Mouse (Mus musculus) kidney, postnatal 14 days (tissue): ENCODE results near the gene Cyb5b.
"Not testable (repeated sequence)": the region's sequence is repeated elsewhere in the genome, so short reads cannot be mapped to it uniquely, and the experiment has no call there.

Source experiments
- DNase-seq: peaks from one replicate; pipeline ENCODE4 v3.0.0; 2022; ENCODE audit warnings: mixed read lengths

Gene Cyb5b

GRCm38 (mm10) chr8:107150404-107151157 lies at the start of gene Cyb5b:
TSS of gene Cyb5b (plus strand) at chr8:107150640.
- DNase-seq, result peak; percentile 96

DNA sequence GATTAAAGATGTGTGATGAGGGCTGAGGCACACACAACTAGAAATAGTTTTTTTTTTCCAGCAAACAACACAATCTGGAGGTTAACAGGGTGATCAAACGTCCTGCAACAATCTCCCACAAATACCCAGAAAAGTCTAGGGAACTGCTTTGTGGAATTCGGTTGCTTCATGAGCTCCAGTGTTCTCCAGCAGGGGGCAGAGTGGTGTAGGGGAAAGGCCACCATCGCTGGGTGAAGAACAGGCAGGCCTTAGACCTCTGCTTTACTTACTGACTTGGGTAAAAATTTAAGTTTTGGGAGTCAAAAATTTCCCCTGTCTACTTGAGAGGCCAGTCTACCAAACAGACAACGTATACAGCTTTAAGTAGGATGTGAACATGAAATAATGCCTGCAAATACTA lies 45.9 kb upstream of the Cyb5b start:
- peak; percentile 81 for DNase-seq

DNA sequence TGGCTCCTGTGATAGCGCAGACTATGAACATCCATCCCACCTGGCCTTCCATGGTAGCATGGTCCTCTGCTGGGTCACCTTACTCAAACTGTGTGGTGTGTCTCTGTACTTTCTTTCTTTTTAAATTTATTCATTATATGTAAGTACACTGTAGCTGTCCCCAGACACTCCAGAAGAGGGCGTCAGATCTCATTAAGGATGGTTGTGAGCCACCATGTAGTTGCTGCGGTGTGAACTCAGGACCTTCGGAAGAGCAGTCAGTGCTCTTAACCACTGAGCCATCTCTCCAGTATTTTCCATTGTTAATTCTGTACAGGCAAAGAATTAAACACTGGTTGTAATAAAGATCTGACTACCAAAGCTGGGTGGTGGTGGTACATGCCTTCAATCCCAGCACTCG lies 42.4 kb upstream of the Cyb5b start:
- DNase-seq, result not testable (repeated sequence)

GRCm38 (mm10) chr8:107108978-107109720 lies 41.3 kb upstream of the Cyb5b start:
- no peak for DNase-seq

DNA sequence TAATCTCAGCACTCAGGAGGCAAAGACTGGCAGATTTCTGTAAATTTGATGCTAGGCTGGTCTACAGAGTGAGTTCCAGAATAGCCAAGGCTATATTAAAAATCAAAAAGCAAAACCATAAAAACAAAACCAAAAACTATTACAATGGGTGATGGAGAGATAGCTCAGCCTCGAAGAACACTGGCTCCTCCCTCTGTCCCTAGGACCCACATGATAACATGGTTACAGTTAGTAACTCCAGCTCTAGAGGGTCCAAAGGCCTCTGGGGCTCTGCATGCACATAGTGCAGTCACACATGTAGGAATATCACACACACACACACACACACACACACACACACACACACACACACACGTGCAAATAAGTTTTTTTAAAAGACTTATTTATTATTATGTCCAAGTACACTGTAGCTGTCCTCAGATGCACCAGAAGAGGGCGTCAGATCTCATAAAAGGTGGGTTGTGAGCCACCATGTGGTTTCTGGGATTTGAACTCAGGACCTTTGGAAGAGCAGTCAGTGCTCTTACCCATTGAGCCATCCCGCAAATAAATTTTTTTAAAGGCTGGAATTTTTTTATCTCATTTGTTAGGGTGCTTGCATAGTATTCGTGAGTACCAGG lies 40.5 kb upstream of the Cyb5b start:
- DNase-seq, result no peak

- DNase-seq, result no peak
Measured at GRCm38 (mm10) chr8:107110629-107111330, 39.7 kb upstream of the Cyb5b start.

GRCm38 (mm10) chr8:107111340-107112105 lies 38.9 kb upstream of the Cyb5b start:
- peak; percentile 60 for DNase-seq

GRCm38 (mm10) chr8:107113209-107113608 lies 37.2 kb upstream of the Cyb5b start:
- DNase-seq, result no peak

DNA sequence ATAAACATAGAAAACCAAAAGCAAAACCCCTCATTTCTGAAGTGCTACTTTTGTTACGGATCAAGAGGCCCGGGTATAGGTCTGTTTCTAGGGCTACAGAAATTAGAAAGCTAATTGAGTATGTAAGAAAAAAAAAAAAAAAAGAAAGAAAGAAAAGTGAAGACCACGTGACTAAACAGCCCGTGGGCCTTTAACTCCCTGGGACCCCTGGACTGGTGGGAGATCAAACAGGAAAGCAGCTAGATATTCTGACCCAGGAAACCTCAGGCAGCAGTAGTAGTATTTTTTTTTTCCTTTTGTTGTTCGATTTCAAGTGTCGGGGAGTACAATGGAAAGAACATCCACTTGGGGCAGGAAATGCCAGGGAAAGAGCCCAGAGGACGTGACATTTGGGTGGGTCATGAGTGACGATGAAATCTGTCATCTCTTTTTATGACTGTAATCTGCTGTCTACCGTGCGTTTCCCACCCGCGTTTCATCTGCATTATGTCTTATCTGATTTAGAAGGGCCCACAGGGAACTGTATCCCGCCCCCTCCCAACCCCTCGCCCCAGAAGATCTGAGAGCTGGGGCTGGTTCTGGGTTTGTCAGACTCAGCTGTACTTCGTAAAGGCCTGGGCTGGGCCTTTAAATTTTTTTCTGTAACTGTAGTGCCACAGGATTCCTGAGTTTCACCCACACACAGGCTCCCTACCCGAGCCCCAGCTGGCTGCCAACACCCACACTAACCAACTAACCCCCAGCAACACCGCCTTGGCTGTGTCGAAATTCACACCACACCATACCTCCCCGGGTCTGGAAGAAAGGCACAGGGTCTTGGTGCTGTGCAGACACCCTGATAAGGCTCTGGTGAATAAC lies 36.1 kb upstream of the Cyb5b start:
- no peak for DNase-seq

DNA sequence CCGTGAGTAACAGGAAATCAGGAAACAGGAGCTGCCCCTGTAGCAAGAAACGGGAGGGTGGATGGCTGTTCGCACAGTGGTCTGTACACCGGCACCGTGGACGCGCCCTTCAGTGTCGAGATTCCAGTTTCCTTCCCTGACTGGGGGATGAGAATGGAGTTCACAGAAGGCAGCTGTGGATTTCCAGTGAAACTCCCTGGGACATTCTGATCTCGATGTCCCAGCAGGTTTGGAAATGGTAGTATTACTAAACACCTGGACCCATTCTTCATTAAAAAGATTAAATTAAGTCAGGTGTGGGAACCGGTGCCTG lies 35.5 kb upstream of the Cyb5b start:
- DNase-seq, result no peak

GRCm38 (mm10) chr8:107116023-107116422 lies 34.4 kb upstream of the Cyb5b start:
- peak; percentile 91 for DNase-seq

DNA sequence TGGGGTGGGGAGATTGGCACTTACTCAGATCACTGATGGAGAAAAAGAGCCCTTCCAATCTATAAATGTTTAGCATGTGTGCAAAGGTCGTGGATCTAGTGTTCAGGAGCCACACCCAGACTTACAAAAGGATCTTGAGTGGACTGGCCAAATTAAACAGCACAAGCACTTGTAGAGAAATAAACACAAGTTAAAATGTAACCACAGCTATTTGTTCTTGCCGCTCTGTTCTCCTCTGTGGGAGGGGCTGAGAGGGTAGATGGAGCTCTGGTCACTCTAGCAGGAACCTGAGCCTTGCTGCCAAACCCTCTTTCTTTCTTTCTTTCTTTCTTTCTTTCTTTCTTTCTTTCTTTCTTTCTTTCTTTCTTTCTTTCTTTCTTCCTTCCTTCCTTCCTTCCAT lies 33.4 kb upstream of the Cyb5b start:
- peak; percentile 77 for DNase-seq

- DNase-seq, result peak; percentile 80
Measured at GRCm38 (mm10) chr8:107118803-107119233, 31.6 kb upstream of the Cyb5b start.

- no peak for DNase-seq
Measured at GRCm38 (mm10) chr8:107119412-107119811, 31.0 kb upstream of the Cyb5b start.

- DNase-seq, result no peak
Measured at GRCm38 (mm10) chr8:107120806-107121205, 29.6 kb upstream of the Cyb5b start.

- peak; percentile 70 for DNase-seq
Measured at GRCm38 (mm10) chr8:107121681-107122291, 28.7 kb upstream of the Cyb5b start.

GRCm38 (mm10) chr8:107123063-107123614 lies 27.3 kb upstream of the Cyb5b start:
- peak; percentile 60 for DNase-seq

- no peak for DNase-seq
Measured at GRCm38 (mm10) chr8:107124343-107124742, 26.1 kb upstream of the Cyb5b start.

DNA sequence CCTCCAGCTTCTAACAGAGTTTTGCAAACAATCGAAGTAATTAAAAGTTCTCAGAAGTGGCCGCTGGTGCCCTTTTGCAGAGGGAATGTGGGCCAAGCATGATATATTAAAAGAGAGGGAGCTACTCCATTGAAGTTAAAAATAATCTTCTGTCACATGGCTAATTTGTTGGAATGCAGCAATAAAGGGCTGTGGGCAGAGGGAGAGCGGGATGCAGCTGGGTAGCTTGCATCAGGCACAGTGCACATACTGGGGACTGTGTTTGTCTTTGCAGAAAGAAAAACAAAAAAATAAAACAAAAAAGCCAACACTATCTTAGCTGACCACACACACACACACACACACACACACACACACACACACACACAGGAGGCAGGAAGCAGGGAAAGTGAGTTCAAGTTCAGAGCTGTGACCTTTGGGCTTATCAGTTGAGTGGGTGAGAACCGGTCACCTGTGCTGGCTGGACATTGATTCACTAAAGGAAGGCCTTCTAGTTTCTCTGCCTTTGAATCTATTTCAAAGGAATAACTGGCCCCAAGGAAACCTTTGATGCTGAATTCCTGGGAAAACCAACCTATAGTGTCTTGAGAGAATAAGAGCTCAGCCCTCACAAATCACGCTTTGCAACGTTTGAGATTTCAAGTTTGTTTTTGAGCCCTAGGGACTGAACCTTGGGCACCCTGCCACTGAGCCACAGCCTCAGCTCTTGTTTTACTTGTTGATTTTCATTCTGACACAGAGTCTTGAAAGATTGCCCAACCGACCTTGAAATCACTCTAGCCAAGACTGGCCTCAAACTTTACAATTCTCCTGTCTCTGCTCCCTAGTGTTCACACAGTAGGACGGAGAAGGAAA lies 21.0 kb upstream of the Cyb5b start:
- DNase-seq, result peak; percentile 85

DNA sequence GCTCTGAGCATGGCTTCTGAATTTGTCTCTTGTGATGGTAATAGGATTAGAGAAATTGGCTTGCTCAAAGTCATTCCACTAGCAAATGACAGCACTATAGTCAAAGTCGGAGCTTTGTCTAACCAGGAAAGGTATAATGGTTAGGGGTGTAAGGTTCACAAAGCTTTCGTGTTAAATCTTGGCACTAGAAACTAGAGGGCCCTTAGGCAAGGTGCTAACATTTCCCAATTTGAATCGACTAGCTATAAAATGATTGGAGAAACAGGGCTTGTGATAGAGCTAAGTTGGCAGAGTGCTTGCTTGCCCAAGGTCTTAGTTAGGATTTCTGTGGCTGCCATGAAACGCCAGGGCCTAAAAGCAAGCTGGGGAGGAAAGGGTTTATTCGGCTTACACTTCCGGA lies 20.4 kb upstream of the Cyb5b start:
- DNase-seq, result no peak
